Mouse (Mus musculus): Measurements from ENCODE around the gene Hnrnpr.

Gene Hnrnpr

DNA sequence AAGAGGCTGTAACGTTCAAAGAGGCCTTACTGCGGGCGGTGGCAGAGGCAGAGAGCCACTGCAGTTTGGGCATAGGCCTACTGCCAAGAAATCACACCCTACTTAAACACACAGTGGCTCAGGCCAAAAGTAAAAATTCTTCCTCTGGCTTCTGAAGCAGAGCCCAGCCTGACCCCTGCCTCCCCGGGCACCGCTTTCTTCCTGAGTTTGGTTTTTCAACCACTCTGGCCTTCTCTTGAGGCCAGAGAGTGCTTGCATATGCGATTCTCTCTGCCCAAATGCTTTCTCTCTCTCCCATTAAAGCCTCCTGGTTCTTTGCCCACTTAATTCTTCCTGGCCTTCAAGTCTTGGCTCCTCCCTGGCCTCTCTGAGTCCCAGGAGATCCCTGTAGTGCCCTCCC lies 73.1 kb downstream of the Hnrnpr start:
- in situ Hi-C loops (cut with MboI; ENCODE audit: low sequenced_read_pairs), result no loop called here

- in situ Hi-C loops (cut with MboI; ENCODE audit: low sequenced_read_pairs), result no loop called here
These were observed 76.5 kb downstream of the Hnrnpr start for GRCm38 (mm10) chr4:136387261-136387660.

- in situ Hi-C loops (cut with MboI; ENCODE audit: low sequenced_read_pairs), result no loop called here
These were observed 91.1 kb downstream of the Hnrnpr start for GRCm38 (mm10) chr4:136401806-136402205.

DNA sequence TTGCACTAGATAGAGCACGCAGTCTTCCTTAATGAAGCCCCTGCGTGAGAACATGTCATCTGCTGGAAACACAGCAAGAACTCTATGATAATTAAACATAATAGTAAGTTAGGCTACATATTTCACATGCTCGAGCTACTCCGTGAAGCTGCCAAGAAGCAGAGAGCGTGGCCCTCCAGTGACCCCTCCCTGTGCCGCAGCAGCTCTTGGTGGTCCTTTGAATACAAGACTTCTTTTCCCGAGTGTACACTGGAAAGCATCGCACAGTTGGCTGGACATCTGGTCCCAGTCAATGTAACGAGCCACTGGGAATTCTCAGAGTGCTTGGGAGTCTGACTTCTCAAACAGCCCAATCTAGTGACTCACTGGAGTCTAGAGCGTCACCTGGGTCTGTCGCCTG lies 97.1 kb downstream of the Hnrnpr start:
- in situ Hi-C loops (cut with MboI; ENCODE audit: low sequenced_read_pairs), result no loop called here
